Mouse (Mus musculus): Measurements from ENCODE around the gene Agfg1.

The Agfg1 gene

DNA sequence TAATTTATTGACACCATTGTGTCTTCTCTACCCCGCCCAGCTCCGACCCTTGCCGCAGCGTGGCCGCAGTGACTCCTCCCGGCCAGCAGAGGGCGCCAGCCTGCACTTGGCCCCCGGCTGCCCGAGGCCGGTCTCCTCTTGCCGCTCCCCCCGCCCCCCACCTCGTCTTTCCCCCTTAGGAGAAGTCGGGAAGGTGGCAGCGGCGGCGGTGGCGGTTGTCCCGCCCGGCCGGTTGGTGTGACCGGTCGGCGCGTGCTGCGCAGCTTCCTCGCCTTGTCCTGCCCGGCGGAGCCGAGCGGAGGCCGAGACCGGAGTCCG is at the start of gene Agfg1:
Gene Agfg1, plus strand, starts transcription at position 188 of the 318 bp plus-strand sequence.
- peak; percentile 89 for DNase-seq (ENCODE audit: low spot score in 2 of 2)

DNA sequence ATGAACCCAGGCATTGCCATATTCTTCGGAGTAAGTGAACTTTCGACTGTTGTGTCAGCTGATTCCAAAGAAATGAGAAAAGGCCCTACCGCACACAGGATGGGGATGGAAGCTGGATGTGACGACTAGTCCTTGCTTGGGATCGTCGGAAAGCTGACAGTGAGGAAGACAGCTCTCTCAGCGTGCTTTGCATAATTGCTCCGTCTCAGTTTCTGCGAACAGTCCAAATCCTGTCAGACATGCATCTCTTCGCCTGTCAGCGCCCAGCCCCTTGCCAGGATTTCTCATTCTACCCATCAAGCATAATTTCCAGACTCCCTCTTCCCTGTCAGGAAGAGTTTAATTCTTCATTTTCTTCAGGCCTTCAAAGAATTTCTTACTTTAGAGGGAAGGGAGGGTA is 48.2 kb upstream of the Agfg1 start:
- no peak for DNase-seq (ENCODE audit: low spot score in 2 of 2)

DNA sequence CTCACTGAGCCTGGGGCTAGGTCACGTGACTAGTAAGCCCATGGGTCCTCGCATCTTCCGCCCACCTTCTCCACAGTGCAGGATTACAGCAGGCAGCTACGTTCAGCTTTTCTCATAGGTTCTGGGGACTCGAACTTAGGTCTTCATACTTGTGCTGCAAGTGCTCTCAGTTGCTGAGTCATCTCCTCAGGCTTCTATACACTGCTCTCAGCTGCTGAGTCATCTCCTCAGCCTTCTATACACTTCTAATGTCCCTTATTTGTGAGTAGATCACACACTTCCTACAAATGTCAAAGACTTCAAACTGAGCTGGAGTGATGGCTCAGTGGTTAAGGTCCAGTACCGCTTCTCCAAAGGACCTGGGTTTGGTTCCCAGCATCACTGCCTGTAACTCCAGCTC is 47.0 kb upstream of the Agfg1 start:
- no peak for DNase-seq (ENCODE audit: low spot score in 2 of 2)

DNA sequence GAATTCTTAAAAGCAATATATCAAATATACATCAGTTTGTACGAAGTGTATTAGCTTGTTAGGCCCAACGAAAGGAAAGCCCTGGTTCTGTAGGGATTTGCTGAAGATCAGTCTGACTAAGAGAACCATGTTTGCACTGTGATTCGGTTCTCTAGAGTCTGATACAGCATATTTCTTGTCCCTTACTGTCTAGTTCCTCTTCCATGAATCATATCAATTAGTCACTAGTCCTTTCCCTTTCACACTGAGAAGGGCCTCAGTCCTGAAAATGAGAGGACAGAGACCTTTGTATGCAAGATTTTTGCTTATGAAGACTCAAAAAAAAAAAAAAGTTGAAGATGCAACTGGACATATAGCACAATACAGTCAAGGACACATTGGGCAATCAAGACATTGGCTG is 46.2 kb upstream of the Agfg1 start:
- DNase-seq (ENCODE audit: low spot score in 2 of 2), result no peak

DNA sequence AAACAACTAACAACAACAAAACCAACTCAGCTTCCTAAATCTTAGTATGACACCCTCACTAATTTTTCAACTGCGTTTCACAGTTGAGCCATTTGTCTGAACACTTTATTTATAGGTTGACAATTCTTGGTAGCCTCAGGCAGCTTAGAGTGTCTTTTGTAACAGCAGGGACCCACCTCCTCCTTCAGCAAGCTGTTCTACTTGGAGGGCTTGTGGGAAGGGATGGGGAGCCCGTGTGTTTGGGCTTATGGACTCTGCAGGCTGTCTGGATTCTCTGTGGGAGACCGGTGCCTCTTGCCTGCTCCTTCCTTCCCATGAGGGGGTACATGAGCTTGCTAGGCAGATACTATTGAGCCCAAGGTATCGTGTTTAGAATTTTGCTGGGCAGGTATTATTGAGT is 45.3 kb upstream of the Agfg1 start:
- DNase-seq (ENCODE audit: low spot score in 2 of 2), result no peak

DNA sequence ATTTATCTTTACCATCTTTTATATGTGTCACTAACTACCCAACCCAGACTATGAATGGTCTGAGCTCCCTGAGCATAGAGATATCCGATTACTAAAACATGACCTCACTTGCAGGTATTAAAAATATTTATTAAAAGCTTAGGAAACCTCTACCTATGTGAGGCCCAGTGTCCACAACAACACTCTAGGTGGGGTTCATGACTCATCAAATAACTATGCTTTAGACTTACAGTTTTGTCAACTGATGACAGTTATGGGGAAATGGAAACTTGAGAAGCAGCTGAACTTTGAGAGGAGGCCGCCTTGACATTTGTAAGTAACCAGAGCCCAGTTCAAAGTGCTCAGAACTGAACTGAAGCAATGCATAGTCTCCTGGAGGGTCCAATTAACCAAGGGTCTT is 44.1 kb upstream of the Agfg1 start:
- no peak for DNase-seq (ENCODE audit: low spot score in 2 of 2)

DNA sequence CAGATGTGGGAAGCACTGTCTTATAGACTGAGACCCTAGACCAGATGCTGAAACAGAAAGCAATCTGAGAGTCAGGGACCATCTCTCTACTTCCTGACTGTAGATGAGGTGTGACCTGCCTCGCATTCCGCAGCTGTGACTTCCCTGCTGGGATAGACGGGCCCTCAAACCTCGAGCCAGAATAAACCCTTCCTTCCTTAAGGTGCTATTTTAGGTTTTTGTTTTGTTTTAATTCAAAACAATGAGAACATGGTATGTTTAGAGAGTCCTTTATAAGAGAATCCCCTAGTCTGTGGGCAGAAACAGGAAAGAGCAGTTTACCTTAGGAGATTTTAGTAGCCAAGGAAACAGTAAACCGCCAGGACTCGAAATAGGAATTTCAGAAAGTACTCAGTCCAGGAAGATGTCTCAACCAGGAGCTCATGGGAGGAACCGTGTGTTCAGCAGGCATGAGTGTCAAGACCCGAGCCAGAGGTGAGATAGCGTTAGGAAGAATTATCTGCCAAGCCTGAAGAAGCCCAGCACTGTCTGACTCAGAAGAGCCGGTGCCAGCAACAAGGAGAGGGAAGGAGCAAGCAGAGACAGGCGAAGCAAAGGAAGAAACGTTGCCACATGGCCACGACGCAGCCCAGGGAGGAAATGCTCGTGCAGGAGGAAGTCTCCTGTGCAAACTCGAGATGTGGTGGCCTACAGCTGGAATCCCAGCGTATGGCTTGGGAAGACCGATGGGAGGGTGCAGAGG is 43.4 kb upstream of the Agfg1 start:
- DNase-seq (ENCODE audit: low spot score in 2 of 2), result no peak

DNA sequence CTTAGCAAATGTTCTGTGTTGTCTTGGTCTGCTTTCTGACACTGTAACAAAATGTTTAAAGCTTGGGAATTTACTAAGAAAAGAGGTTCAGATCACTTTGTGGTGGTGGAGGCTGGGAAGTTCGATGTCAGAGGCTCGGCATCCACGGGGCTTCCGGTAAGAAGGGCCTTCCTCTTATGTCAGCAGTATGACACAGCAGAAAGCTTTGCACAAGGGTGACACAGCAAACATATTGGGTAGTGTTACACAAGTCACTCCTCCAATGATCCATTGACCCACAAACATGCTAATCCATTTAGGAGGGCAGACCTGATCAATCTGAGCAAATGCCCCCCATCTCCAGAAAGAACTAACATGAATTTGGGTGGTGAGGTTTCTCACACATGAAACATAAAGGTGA is 42.2 kb upstream of the Agfg1 start:
- no peak for DNase-seq (ENCODE audit: low spot score in 2 of 2)

DNA sequence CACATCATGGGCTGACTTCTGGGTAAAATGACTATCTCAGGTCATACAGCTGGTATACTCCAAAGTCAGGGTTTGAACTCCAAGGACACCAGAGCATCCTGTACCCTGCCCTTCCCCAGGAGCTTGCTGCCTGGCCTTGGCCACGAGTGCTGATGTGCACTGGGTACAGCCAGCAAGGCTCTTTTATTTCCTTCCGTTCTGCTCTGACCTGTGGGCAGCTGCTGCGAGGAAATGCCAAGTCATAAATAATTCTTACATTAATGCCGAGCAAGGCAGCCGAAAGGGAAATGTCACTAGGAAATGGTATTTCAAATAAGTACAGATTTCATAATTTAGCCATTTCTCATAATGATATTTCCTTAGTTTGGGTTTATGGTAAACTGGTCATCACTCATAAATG is 41.0 kb upstream of the Agfg1 start:
- no peak for DNase-seq (ENCODE audit: low spot score in 2 of 2)

DNA sequence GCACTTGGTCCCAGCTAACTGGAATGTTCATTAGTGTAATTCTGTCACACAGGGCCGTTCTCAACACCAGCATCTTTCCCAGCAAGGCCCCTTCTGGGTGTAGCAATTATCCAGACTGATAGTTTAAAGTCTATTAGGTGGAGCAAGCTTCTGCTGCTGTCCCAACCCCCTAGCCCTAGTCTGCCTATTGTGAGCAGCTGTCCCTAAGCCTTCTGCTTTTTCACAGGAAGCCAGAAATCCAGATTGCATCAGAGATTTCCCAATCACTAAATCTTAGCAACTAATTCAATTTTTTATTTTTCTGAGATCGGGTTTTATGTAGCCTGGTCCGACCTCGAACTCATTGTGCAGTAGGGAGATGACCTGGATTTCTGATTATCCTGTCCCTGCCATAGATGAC is 40.4 kb upstream of the Agfg1 start:
- DNase-seq (ENCODE audit: low spot score in 2 of 2), result no peak

DNA sequence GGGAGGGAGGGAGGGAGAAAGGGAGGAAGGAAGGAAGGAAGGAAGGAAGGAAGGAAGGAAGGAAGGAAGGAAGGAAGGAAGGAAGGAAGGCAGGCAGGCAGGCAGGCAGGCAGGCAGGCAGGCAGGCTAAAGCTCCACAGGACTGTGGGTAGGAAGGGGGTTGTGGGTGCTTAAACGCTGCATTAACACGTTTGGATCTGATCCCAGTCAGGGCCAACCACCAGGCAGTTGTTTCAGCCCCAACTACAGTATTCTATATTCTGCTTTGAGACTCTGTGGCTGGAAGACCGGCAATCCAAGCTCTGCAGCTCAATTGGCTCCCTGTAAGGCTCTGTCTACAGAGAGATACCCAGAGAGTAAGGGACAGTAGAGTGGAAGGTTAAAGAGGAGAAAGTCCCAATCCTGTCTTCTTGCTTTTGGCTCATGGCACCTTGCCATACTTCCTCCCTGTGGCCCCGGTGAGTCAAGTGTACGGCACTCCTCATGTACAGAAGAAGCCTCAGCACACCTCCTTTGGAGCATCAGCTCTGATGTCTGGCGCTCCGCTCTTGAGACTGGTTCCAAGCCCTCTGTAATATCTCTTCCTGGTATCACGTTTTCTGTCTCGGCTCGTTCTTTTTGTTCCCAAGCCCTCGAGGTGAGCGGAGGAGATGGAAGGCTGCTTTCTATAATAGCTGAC is 38.0 kb upstream of the Agfg1 start:
- DNase-seq (ENCODE audit: low spot score in 2 of 2), result no peak

DNA sequence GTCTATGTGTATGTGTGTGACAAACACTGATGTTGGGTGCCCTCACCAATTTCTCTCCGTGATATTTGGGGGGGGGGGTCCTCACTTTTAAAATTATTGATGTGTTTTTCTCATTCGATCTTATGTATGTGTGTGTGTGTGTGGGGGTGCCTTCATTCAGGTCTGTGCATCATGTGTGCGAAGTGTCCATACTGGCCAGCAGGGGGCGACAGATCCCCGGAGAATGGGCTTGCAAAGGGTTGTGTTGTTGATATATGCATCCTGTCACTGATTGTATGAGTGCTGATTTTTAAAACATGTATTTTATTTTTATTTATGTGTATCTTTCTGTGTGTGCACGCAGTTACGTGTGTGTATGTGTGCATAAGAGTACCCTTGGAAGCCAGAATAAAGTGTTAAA is 35.7 kb upstream of the Agfg1 start:
- DNase-seq (ENCODE audit: low spot score in 2 of 2), result no peak

DNA sequence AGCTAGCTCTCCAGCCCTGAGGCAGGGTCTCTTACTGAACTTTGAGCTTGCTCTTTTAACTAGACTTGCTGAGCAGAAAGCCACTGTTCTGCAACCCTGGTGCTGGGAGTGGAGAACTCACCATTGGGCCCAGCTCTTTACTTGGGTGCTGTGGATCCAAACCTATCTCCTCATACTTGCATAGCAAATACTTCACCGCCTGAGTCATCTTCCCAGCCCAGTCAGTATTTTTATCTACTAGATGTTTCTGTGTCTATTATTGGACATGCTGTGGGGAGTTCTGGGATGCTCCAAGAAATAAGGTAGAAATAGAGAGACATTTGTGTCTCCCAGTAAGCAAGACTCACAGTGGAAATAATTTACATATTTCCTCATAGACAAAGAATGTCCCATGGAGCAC is 35.2 kb upstream of the Agfg1 start:
- DNase-seq (ENCODE audit: low spot score in 2 of 2), result no peak

DNA sequence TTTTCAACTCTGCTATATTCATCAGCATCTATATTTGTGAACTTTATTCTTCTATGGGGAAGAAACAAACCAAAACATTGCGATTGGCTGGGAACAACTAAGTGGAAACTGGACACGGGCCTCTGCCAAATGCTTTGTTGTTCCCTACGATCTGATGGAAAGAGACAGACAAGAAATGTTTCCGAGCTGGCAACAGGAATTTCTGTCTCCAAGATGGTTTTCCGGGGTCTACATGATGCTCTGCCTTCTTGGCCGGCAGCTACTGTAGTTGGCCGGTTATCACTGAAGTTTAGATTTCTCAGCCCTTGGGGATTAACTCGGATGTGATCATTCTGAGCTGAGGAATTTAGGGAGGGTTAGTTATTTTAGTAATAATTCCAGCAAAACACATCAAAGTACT is 32.9 kb upstream of the Agfg1 start:
- DNase-seq (ENCODE audit: low spot score in 2 of 2), result no peak

DNA sequence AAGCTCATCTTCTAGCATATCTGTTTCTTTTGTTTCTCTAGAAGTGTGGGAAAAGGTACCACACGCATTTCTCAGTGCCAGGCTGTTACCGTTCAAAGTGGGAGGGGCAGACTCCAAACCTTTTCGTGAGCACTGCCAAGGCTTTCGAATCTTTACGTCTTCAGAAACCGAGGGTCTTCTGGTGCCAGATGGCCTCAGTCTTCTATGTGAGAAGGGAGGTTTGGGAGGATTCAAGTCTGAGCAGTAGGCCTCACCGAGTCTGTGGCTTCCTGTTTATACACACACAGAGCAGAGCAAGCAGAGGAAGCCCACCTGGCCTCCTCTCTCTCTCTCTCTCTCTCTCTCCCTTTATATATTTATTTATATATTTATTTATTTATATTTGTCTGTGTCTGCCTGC is 32.1 kb upstream of the Agfg1 start:
- DNase-seq (ENCODE audit: low spot score in 2 of 2), result no peak

DNA sequence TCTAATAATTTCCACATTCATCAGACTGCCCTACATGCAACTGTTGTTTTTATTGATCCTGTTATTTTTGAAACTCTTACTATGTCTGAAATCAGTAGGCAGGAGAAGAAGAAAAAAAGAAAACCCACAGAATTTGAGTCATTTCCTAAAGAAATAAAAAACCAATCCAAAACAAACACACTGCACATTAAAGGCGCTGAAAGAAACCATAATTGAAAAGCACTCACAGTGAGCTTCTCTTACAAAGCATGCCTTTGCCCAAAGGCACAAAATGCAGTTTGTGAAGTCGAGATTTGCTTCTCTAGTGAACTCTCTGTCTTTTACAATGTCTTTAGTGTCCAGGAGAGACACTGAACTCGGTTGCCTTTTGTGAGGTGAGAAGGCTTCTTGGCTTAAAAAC is 30.7 kb upstream of the Agfg1 start:
- no peak for DNase-seq (ENCODE audit: low spot score in 2 of 2)

DNA sequence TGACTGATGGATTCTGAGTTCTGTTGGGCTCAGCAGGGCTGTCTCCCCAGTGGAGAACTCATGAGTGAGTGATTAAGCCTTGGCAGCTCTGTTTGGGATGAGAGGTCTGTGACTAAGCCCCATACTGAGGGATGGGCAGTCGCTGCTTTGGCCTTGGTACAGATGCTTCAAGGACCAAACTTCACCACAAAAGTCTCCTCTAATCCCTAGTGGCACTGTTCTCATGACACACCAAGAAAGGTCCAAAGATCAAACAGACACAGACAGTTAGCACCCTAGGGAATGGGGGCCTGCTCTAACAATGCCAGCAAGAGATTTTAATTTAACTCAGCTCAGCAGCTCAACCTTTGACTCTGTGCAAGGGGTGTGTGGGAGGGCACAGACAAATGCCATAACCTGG is 27.5 kb upstream of the Agfg1 start:
- DNase-seq (ENCODE audit: low spot score in 2 of 2), result no peak

DNA sequence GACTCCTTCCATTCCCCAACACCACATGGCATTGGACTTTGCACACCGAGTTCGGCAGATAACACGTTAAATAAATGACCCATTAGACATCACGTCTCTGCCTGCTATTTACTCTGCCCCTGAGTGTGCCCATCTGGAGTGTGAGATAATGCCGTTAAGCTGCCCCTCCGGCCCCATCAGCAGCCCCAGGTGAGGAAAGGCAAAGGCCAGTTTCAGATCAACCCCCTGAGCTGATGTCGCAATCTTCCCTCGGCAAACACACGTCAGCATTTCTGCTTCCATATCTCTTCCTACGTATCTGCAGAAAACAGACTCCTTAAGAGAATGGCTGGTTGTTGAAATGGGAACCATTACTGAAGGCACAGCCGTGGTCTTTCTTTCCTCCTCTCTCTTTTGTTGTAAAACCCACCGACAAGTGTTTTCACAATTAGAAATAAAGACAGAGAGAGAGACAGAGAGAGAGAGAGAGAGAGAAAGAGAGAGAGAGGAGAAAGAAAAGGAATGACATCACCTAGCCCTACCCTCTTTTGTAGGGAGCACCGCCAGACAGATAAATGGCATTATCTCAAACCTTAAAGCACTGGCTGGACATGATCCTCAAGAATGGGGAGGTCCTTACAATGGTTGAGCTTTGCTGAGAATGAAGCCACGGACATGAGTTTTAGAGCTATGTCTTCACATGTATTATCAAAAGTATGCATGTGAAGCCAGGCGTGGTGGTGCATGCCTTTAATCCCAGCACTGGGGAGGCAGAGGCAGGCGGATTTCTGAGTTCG is 23.2 kb upstream of the Agfg1 start:
- DNase-seq (ENCODE audit: low spot score in 2 of 2), result peak; percentile 29 to 48

DNA sequence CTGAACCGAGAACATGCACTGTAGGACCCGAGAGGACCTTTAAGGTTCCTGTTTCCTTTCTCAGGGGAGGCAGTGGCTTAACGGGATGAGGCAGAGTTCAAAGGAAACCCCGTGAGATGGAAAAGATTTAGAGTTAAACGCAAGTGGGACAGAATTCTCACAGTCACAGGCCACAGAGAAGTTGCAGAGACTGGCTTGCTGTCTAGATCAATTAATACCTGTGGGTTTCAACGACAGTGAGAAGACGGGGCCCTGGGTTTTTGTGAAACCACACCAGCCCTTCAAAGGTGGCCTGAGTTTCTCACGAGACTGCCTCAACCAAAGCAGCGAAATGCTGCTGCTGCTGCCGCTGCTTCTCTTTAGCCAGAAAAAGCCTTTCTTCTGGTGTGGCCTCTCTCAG is 19.9 kb upstream of the Agfg1 start:
- no peak for DNase-seq (ENCODE audit: low spot score in 2 of 2)

DNA sequence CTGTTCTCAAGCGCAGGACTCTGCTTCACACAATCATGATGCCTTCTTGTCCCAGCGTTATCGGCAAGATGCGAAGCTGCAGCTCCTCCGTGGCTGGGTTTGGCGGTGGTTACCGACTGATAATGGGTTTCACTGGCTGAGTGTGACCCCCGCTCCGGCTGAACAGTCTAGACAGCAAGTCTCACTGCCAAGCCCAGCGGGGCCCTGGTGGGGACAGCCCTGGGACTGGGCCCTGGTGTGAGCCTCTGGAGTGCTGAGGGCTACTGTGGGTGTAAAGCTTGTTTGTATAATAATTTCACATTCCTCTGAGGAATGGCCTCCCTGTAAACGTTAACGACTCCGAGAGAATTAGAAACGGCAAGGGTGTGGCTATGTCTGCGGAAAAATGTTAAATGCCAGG is 19.1 kb upstream of the Agfg1 start:
- DNase-seq (ENCODE audit: low spot score in 2 of 2), result no peak

DNA sequence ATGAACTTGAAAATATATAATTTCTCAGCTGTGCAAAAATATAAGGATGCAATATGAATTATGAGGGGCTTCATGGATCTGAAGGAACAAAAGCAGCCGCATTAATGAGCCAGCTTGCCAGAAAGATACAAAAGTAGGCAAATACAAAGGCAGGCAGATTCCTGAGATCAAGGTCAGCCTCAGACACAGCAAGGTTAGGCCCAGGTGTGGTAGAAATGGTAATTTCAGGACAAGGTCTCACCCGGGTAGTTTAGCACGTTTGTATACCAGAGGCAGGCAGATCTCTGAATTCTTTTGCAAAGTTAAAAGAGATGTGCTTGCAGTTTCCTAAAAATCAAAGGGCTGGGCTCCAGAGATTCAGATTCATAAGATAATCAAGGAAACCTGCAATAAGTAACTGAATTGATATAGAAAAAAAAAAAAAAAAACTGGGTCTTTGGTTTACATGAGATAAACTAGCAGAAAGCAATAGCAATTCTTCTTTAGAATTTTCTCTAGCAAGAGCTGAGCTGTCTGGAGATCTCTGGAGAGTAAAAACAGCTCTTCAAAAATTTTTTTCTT is 18.6 kb upstream of the Agfg1 start:
- DNase-seq (ENCODE audit: low spot score in 2 of 2), result no peak

DNA sequence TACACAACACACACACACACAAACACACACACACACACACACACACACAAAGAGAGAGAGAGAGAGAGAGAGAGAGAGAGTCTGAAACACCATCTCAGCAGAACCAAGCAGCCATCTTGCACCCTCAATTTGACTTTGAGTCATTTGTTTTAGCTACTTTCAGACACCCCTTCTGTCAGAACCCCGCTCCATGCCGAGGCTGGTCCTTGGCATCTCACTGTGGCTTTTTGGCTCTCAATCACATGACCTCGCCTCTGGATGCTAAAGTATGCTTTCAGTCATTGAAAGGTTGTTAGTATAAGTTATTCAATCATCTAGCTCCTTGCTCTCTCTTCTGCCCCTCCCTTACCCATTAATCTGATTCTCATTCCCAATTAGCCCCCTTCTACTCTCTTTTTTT is 17.4 kb upstream of the Agfg1 start:
- DNase-seq (ENCODE audit: low spot score in 2 of 2), result no peak

DNA sequence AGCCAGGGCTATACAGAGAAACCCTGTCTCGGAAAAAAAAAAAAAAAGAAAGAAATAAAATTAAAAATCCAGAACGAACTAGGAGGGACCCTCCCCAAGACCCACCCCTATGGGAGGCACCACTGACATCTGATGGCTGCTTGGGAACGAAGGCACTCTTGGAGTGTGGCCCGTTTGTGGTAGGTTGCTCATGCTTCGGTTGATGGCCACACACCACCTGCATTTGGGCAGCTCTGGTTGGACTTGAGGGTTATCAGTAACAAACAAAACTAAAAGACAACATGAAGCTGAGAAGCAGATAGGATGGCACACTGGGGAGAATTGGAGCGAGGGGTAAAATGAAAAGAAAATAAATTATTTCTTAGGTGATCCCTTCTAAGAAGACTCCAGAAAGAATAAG is 15.1 kb upstream of the Agfg1 start:
- no peak for DNase-seq (ENCODE audit: low spot score in 2 of 2)

All from spleen, postnatal 36 days (tissue).